Mouse (Mus musculus) liver, adult 2 months (tissue): ENCODE results near the gene Plce1.

Source experiments
- CTCF ChIP-seq: fragments of 200-500 bp; IDR thresholded peaks from 2 replicates; pipeline ENCODE4 v1.5.1; 2011; ENCODE audit warnings: low read depth, low read length, control low read depth
- POLR2A ChIP-seq: fragments of 200-500 bp; IDR thresholded peaks from 2 replicates; pipeline ENCODE4 v1.6.1; 2011; ENCODE audit warnings: low read length, control low read depth; ENCODE audit not compliant: insufficient read depth; ENCODE audit errors: extremely low read depth

DNA sequence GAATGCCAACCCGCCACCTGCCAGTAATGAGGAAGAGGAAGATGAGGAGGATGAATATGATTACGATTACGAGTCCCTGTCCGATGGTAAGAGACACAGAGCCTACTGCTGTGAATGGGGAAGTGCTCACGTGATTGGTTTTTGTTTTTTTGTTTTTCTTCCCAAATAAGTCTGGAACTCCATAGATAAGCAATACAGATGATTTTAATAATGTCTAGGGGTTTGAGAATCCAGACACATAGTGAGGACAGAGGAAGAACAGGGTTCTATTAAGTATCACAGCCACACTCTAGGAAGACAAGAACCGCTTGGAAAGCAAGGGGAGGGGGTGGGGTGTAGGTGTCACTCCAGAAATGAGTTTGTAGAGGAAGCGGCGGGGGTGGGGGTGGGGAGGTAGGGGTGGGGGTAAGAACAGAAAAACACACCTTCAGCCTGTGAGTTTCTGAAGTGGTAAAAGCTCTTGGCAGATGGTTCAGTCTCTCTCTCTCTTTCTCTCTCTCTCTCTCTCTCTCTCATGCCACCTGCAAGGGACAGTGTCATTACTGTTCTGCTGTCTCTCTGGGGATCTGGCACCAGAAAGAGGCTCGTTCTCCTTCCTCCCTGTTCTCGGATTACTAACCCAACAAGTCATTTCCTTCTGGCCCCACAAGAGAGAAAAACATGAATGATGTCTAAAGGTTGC is 265.0 kb downstream of the Plce1 start:
- no peak for TF ChIP-seq POLR2A
- no peak for TF ChIP-seq CTCF
